Mouse (Mus musculus): Measurements from ENCODE around the gene Slc28a1.

The Slc28a1 gene

DNA sequence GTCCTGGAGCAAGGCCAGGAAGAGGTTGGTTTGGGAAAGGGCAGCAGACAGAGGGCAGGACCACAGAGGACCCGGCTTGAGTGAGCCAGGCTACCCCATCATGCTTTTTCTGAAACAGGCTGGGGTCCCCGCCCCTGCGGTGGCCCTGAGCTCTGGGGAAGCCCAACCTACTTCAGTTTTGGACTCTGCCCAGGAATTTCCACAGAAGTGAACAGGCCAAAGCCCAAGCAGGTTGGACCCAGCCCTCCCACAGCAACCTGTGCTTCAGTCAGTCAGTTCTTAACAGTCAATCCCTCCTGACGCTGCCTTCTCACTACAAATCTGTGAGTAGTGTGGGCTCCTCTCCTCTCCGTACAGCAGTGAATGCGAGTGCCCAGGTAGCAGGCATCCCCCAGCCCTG, at the start of gene Slc28a1:
TSS of gene Slc28a1 (plus strand) at position 245 of the 400 bp plus-strand sequence.
- no peak for DNase-seq

DNA sequence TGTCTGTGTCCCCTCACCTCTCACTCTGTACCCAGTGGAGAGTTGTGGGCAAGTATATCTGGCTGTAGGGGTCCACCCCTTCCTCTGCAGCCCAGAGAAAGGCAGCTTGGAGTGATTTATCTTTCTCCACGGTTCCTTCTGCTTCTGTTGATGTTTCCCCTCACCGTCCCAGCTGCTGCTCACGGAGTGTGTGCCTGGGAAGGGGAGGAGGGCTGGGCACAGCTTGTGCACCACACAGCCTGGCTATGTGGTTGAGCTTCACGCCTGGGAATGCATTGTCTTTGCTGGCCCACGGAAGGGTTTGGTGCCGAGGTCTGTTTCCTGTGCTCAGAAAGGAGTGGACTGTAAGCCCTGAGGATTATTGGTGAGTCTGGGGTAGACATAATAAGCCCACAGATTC, 47.9 kb upstream of the Slc28a1 start:
- DNase-seq = no peak

DNA sequence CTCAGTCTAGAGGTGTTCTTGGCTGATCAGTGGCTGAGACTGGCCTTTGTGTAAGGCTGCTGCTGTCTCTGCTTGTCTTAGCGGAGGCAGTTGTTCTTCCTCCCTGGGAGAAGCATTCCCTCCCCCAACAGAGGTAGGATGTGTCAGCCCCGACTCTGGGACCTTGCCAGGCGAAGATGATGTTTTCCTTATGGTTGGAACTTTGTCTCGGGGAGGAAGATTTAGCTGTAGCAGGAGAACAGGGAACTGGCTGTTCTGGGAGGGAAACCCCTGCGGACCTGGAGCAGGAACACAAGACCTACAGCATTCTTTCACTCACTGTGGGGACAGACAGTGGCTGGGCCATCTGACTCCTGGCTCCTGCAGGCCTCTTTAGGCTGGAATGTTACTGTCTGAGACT, 42.1 kb upstream of the Slc28a1 start:
- no peak for DNase-seq

- no peak for DNase-seq
Observed at GRCm38 (mm10) chr7:81073273-81073672, 41.3 kb upstream of the Slc28a1 start.

GRCm38 (mm10) chr7:81074546-81074945, 40.1 kb upstream of the Slc28a1 start:
- DNase-seq = no peak

DNA sequence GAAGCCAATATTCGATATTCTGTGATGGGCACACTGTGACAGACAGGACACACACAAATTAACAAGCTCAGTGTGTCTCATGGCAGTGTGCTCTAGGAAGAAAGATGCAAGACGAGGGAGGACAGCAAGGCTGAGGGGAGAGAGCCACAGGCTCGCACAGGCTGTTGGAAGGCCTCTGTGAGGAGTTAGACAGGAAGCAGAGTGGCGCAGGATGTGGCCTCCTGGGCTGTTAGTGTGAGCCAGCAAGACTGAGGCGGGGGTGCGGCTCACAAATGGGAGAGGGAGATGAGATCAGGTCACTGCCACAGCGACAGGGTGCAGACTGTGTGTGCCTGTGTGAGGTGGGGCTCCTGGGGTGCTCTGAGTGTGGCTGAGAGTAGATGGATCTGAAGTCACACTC, 39.3 kb upstream of the Slc28a1 start:
- DNase-seq = peak in 1 of 2 experiments; percentile 9

DNA sequence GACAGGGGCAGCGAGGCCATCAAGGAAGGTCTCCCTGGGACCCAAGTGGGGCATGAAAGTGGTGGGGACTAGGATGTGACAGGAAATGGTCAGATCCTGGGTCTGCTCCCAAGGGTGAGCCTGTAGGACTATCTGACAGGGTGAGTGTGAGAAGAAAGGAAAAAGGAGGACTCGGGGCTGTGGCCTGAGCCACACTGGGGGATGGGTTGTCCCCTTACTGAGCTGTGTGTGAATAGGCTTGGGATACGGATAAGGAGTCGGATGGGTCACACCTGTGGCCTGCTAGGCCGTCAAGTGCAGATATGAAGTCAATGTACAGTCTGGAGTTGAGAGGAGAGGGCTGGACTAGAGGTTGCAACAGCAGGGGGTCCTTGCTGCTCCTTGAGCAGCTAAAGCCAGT, 38.9 kb upstream of the Slc28a1 start:
- DNase-seq = no peak

DNA sequence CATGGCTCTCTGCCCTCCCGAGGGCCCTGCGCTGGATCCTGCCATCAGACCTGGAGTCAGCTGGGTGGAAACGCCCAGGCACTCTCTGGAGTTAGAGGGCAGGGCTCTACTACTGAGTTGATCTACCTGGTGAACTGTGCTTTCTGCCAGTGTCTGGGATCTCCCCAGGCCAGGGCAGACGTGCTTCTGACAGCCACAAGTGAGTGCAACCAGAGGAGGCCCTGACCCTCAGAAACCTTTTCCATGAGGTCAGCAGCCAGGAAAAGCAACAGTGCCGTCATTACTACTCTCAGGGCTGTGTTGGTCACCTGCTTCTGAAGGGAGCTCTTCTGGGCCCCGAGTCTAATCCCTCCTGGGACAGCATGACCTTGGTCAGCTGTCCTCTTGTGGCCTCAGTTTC, 37.6 kb upstream of the Slc28a1 start:
- DNase-seq = no peak

DNA sequence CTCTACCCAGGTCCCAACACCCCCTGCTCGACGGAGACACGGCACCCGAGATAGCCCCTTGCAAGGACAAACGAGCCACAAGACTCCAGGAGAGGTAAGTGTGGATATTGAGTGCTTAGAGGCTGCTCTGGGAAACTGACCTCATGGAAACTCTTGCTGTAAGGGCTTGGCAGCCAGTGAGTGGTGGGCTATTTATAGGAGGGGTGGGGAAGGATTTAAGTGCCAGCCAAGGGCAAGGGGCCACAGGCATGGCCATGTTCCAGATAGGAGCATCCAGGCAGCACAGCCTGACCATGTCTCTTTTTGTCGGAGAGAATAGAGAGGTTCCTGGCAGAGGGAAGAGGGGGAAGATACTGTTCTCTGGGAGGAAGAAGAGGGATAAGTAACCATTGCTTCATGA, 35.9 kb upstream of the Slc28a1 start:
- DNase-seq = no peak

DNA sequence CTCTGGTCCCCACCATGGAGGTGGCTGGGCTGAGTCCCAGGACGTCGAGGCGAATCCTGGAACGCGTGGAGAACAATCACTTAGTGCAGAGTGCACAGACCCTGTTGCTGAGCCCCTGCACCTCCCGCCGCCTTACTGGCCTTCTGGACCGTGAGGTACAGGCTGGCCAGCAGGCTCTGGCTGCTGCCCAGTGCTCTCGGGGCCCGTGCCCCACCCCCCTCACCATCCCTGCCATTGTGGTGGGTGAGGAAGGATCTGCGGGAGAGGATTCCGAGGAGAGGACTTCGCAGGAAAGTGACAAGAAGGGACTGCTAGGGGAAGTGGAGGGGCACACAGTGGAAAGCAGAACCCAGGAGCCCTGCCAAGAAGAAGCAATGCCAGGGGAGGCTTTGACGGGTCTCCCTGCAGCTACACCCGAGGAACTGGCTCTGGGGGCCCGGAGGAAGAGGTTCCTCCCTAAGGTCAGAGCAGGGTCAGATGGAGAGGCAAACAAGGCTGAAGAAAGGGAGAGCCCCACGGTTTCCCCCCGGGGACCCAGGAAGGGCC, 21.1 kb upstream of the Slc28a1 start:
- no peak for DNase-seq

DNA sequence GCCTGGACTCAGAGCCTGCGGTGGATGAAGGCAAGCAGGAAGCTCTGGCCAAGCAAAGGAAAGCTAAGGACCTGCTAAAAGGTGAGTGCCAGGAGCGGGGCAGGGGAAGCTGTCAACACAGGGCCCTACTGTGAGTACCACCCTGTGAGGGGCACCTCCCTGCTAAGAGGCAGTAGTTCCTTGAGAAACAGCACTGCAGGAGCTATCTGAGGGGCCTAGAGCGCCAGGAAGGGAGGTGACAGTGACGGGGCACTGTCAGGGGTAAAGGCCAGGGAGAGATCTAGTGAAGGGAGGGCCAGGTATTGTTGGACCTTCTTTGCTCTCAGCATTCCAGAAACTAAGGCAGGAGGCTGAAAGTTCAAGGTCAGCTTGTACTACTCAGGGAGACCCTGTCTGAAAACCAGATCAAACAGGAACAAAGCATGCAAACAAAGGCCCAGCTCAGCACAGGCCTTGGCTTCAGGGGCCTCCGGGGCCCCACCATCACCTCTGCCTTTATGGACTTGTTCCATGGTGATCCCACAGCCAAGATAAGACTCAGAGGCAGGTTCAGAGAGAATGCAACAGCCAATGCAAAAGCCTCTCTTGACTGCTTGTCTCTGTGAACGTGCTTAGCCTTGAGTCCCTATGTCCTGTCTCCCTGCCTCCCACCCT, 20.4 kb upstream of the Slc28a1 start:
- DNase-seq = no peak

DNA sequence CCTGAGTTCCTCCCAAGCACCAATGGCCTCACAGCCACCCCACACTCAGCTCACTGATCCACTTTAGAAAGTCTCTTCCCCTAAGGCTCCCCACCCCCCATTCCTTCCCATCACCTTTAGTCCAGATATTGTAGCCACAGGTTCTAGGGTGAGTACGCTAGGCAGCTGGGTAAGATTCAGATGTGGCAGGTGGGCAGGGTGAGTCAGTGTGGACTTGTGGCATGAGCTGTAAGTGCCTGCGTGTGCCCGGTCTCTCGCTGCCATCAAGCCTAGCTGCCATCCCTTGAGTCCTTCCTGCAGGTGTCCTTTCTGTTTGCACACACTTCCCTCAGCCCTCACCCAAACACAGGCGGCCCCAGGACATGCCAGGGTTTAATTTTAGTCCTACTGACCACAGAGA, 14.3 kb upstream of the Slc28a1 start:
- no peak for DNase-seq

- DNase-seq = no peak
Observed at GRCm38 (mm10) chr7:81102854-81103253, 11.7 kb upstream of the Slc28a1 start.

GRCm38 (mm10) chr7:81105525-81105924, 9.1 kb upstream of the Slc28a1 start:
- no peak for DNase-seq

DNA sequence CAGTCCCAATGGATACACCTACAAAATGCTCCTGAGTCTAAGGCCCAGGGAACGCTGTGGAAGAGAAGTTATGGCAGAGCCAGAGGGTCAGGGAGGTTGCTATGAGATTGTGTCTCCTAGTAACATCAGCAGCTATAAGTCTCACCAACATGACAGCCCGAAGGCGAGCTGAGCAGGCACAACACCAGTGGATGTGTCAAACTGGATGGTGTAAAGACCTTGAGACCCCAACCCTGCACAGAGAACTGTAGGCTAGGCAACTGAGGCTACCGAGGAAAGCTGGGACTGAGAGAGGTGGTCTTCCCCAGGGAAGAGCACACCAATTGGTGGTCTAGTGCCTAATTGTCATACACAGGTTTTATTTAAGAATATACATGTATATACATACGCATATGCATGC, 6.4 kb upstream of the Slc28a1 start:
- DNase-seq = no peak

DNA sequence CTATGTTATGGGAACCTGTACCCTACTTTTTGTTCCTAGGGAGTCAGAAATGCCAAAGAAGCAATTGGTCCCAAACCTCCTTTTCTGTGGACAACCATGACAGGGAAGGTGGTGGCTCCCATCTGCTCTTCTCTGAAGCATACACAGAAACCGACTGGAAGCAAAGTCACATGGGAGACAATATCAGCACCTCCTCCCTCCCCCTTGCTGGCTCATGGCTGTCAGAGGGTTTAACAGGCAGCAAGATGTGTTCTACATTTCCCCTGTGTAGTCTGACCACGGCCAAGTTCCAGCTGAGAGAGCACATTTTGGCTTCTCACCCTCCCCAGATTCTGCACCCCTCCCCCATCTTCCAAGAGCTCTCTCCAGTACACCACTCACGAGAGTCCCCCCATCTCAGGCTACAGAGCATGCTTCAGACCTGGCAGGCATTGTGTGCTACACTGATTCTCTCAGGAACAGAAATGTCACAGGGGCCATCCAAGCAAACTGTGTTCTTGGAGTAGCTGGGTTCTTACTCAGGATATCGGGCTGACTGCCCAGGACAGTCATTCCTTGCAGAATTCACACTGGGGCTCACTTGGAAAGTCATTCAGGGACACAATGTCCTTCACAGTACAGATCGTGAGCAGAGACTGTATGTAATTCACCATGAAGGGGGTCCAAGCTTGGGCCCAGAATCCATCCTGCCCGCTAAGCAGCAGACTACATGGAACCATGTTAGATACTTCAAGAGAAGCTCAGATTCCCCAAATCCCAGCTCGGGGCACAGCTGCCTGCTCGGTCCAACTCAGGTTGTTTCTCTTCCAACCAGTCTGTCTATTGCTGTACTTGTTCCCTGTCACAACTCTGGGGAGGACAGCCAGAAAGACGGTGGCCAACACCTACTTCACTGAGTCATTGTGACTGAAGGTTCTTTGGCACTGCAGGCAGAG, 4.6 kb upstream of the Slc28a1 start:
- no peak for DNase-seq

- DNase-seq = no peak
Observed at GRCm38 (mm10) chr7:81110791-81111190, 3.8 kb upstream of the Slc28a1 start.

- no peak for DNase-seq
Observed at GRCm38 (mm10) chr7:81111729-81112128, 2.9 kb upstream of the Slc28a1 start.

- no peak for DNase-seq
Observed at GRCm38 (mm10) chr7:81112686-81113360, 1.8 kb upstream of the Slc28a1 start.

DNA sequence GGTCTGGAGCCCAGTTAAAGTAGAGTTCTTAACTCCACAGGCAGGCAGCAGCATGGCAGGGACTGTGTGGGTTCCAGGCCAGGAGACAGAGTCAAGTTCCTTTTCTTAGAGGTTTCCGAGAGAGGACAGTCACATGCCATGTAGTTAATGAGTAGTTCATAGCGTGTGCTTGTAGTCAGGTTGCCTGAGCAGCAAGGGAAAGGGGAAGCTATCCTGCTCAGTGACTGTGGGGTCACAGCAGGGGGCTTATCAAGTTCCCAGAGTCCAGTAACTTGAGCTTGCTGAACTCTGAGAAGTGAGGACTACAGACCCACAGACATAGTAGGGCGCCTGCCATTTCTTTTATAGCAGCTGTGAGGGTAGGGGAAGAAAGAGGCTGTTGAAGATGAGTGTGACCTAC, 6.5 kb downstream of the Slc28a1 start:
- no peak for DNase-seq

DNA sequence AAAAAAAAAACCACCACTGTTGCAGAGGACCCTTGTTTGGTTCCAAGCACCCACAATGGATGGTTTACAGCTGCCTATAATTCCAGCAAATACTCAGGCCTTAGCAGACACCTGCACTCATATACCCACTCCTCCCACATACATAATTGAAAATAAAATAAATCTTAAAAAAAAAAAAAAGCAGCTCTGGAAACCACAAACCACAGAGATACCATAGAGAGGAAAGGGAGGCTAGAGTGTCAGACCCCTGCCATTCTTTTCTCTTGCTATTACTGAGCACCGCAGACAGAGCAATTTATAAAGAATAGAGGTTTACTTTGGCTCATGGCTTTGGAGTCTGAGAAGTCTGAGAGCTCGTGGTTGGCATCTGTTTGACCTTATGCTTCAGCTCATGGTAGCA, 8.2 kb downstream of the Slc28a1 start:
- DNase-seq = no peak

DNA sequence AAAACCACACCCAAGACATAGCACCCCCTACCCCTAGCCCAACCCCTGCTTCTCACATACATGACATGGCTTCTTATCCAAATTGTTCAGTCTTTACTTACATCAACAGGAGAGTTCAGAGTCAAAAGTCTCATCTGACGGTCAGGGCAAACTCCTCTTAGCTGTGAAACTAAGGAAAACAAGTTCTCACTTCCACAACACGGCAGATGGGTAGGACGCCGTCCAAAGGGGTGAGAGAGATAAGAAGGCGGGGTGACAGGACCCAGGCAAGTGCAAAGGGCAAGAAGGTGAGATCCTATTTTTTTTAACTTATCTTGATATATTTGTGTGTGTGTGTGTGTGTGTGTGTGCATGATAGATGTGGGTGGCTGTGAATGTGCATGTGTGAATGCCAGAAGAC, 9.0 kb downstream of the Slc28a1 start:
- DNase-seq = no peak

- DNase-seq = no peak
Observed at GRCm38 (mm10) chr7:81124773-81125172, 10.2 kb downstream of the Slc28a1 start.
